Mouse (Mus musculus) liver, adult (tissue): ENCODE results near the gene Slc25a3.

ENCODE experiments used
- GATA4 ChIP-seq: IDR thresholded peaks from 2 replicates; pipeline ENCODE4 v1.6.1; 2014; ENCODE audit warnings: mild to moderate bottlenecking, low read length; ENCODE audit not compliant: insufficient replicate concordance

The Slc25a3 gene

GRCm38 (mm10) chr10:91080540-91080939 is 43.3 kb downstream of the Slc25a3 start:
- TF ChIP-seq GATA4: no peak

- TF ChIP-seq GATA4: no peak
These were observed 47.2 kb downstream of the Slc25a3 start for GRCm38 (mm10) chr10:91076667-91077066.

GRCm38 (mm10) chr10:91073345-91073744 is 50.5 kb downstream of the Slc25a3 start:
- no peak for TF ChIP-seq GATA4

- TF ChIP-seq GATA4: no peak
These were observed 52.1 kb downstream of the Slc25a3 start for GRCm38 (mm10) chr10:91071768-91072167.
